Mouse (Mus musculus) E14TG2a.4 (cell line): ENCODE results near the gene Teddm1a.

ENCODE experiments used
- CTCF ChIP-seq: conservative IDR thresholded peaks from 2 replicates; pipeline ENCODE4 v1.5.1; 2014; ENCODE audit warnings: low read length
- POU5F1 ChIP-seq: IDR thresholded peaks from 2 replicates; pipeline ENCODE4 v1.6.1; 2014; ENCODE audit warnings: low read length, borderline replicate concordance

GRCm38 (mm10) chr1:153844042-153844441 lies 47.5 kb upstream of the Teddm1a start, which contains the start of gene Rgsl1:
- TF ChIP-seq CTCF = no peak
- no peak for TF ChIP-seq POU5F1
